17 mouse cellular contexts compared by ENCODE assay signal in genomic region chr13:90520992-90521757, GRCm38 (mm10).
DNase-seq lines count a peak whose midpoint lies in the region; ATAC-seq lines count a peak whose summit lies in the region.
"Had no signal": no experiment of that assay in that cellular context is flagged by ENCODE, and none has a peak within 500 bp of the region (broad histone marks: within the 10 kb centered on the region; RNA-seq: fewer than 3 reads in every experiment).

No protein-coding gene starts in this region.

- H3K9ac ChIP-seq in heart, embryonic 15.5 days = no peak overlapping the region
- no peak overlapping the region for H3K9ac ChIP-seq in heart, embryonic 11.5 days (ENCODE audit: low read depth, low read length)
- no peak overlapping the region for H3K9ac ChIP-seq in lung, embryonic 16.5 days (ENCODE audit: low read length)
- H3K9ac ChIP-seq in intestine, embryonic 15.5 days = no peak overlapping the region; the same call in 1 of the 2 replicates
- no peak overlapping the region for H3K9ac ChIP-seq in stomach, embryonic 16.5 days (ENCODE audit: low read length)
- H3K9ac ChIP-seq: hindbrain, embryonic 15.5 days; lung, embryonic 15.5 days had no signal

- no peaks in the 10 kb centered on the region for H3K36me3 ChIP-seq in heart, embryonic 15.5 days
- no peaks in the 10 kb centered on the region for H3K36me3 ChIP-seq in heart, embryonic 11.5 days (ENCODE audit: control insufficient read depth, insufficient read depth, low read length)
- no peaks in the 10 kb centered on the region for H3K36me3 ChIP-seq in lung, embryonic 16.5 days (ENCODE audit: control insufficient read depth, insufficient read depth, low read length)
- no peaks in the 10 kb centered on the region for H3K36me3 ChIP-seq in intestine, embryonic 15.5 days
- no peaks in the 10 kb centered on the region for H3K36me3 ChIP-seq in stomach, embryonic 16.5 days (ENCODE audit: control insufficient read depth, insufficient read depth, low read length)
- H3K36me3 ChIP-seq: hindbrain, embryonic 15.5 days; lung, embryonic 15.5 days had no signal

- H3K9me3 ChIP-seq in heart, embryonic 15.5 days (replicated peaks) = no peaks in the 10 kb centered on the region
- no peaks in the 10 kb centered on the region for H3K9me3 ChIP-seq in heart, embryonic 11.5 days (replicated peaks; ENCODE audit: control insufficient read depth, low read length)
- H3K9me3 ChIP-seq in lung, embryonic 16.5 days (ENCODE audit: control insufficient read depth, low read length) = no peaks in the 10 kb centered on the region
- no peaks in the 10 kb centered on the region for H3K9me3 ChIP-seq in intestine, embryonic 15.5 days
- no peaks in the 10 kb centered on the region for H3K9me3 ChIP-seq in stomach, embryonic 16.5 days (replicated peaks; ENCODE audit: control insufficient read depth, low read length)
- H3K9me3 ChIP-seq: hindbrain, embryonic 15.5 days; lung, embryonic 15.5 days; megakaryocyte, embryonic 14.5 days had no signal

- no peak overlapping the region for H3K4me3 ChIP-seq in heart, embryonic 15.5 days
- no peak overlapping the region for H3K4me3 ChIP-seq in heart, embryonic 11.5 days (ENCODE audit: low read depth, low read length)
- H3K4me3 ChIP-seq in lung, embryonic 16.5 days (ENCODE audit: low read length) = no peak overlapping the region
- no peak overlapping the region for H3K4me3 ChIP-seq in intestine, embryonic 15.5 days (replicated peaks)
- H3K4me3 ChIP-seq in stomach, embryonic 16.5 days (replicated peaks; ENCODE audit: low read length) = no peak overlapping the region
- H3K4me3 ChIP-seq: hindbrain, embryonic 15.5 days; left cerebral cortex, adult 2 months; lung, embryonic 15.5 days; megakaryocyte, embryonic 14.5 days had no signal

- 45% methylated on average over 4 of the region's 4 CpGs for WGBS in heart, embryonic 15.5 days
- WGBS in heart, embryonic 11.5 days (ENCODE audit: insufficient replicate concordance) = 30% methylated on average over 4 of the region's 4 CpGs
- 55% methylated on average over 4 of the region's 4 CpGs for WGBS in lung, embryonic 16.5 days
- 53% methylated on average over 4 of the region's 4 CpGs for WGBS in intestine, embryonic 15.5 days
- 52% methylated on average over 4 of the region's 4 CpGs for WGBS in stomach, embryonic 16.5 days

- no peaks in the 10 kb centered on the region for H3K27me3 ChIP-seq in heart, embryonic 15.5 days
- H3K27me3 ChIP-seq in heart, embryonic 11.5 days (ENCODE audit: control insufficient read depth, insufficient read depth, low read length) = no peaks in the 10 kb centered on the region
- no peaks in the 10 kb centered on the region for H3K27me3 ChIP-seq in lung, embryonic 16.5 days (ENCODE audit: control insufficient read depth, insufficient read depth, low read depth, low read length)
- no peaks in the 10 kb centered on the region for H3K27me3 ChIP-seq in intestine, embryonic 15.5 days (replicated peaks)
- H3K27me3 ChIP-seq in stomach, embryonic 16.5 days (ENCODE audit: control insufficient read depth, insufficient read depth, low read length) = no peaks in the 10 kb centered on the region
- H3K27me3 ChIP-seq: hindbrain, embryonic 15.5 days; lung, embryonic 15.5 days; megakaryocyte, embryonic 14.5 days had no signal

- no peak for DNase-seq in lung, postnatal 14 days
- DNase-seq in urinary bladder, postnatal 36 days (ENCODE audit: low spot score in 2 of 2) = no peak
- DNase-seq in thymus, postnatal 10 days (ENCODE audit: low spot score in 2 of 2) = no peak
- DNase-seq: B cell, adult 2 months; cerebellum, adult 11 months; liver; right cerebral cortex, postnatal 14 days had no signal

- no peak overlapping the region for H3K4me2 ChIP-seq in heart, embryonic 15.5 days
- H3K4me2 ChIP-seq in heart, embryonic 11.5 days = no peak overlapping the region
- H3K4me2 ChIP-seq in lung, embryonic 16.5 days (ENCODE audit: low read depth, low read length) = no peak overlapping the region
- H3K4me2 ChIP-seq in intestine, embryonic 15.5 days (replicated peaks) = no peak overlapping the region
- H3K4me2 ChIP-seq in stomach, embryonic 16.5 days (ENCODE audit: low read depth, low read length) = no peak overlapping the region
- H3K4me2 ChIP-seq: hindbrain, embryonic 15.5 days; lung, embryonic 15.5 days had no signal

- peaks cover 4% of the 10 kb centered on the region for H3K4me1 ChIP-seq in heart, embryonic 15.5 days (replicated peaks)
- no peaks in the 10 kb centered on the region for H3K4me1 ChIP-seq in heart, embryonic 11.5 days (ENCODE audit: control insufficient read depth, insufficient read depth, low read length)
- peaks cover 4% of the 10 kb centered on the region; the same call in 1 of the 2 replicates for H3K4me1 ChIP-seq in lung, embryonic 16.5 days (replicated peaks; ENCODE audit: control insufficient read depth, insufficient read depth, low read length)
- no peaks in the 10 kb centered on the region; the same call in 1 of the 2 replicates for H3K4me1 ChIP-seq in intestine, embryonic 15.5 days (replicated peaks)
- H3K4me1 ChIP-seq in stomach, embryonic 16.5 days (ENCODE audit: control insufficient read depth, insufficient read depth, low read length) = no peaks in the 10 kb centered on the region
- H3K4me1 ChIP-seq: hindbrain, embryonic 15.5 days had no signal

- peak overlapping the region; percentile 15; the same call in 1 of the 2 replicates for H3K27ac ChIP-seq in heart, embryonic 15.5 days
- H3K27ac ChIP-seq in heart, embryonic 11.5 days (ENCODE audit: low read depth, low read length) = no peak overlapping the region
- no peak overlapping the region for H3K27ac ChIP-seq in lung, embryonic 16.5 days (ENCODE audit: low read length)
- H3K27ac ChIP-seq in intestine, embryonic 15.5 days = 0 out of 2 replicates have a peak overlapping the region, but pooled peaks have one; percentile 51
- no peak overlapping the region for H3K27ac ChIP-seq in stomach, embryonic 16.5 days (ENCODE audit: low read length)
- H3K27ac ChIP-seq: hindbrain, embryonic 15.5 days; left cerebral cortex, adult 2 months; lung, embryonic 15.5 days had no signal

- ATAC-seq in heart, embryonic 15.5 days (replicated peaks; ENCODE audit: insufficient number of reproducible peaks, insufficient read depth, low FRiP score, low read depth) = no peak
- ATAC-seq in heart, embryonic 11.5 days (replicated peaks; ENCODE audit: insufficient number of reproducible peaks, low FRiP score, low TSS enrichment) = no peak
- ATAC-seq in lung, embryonic 16.5 days (ENCODE audit: low read depth) = peak; percentile 47
- peak; percentile 96 for ATAC-seq in intestine, embryonic 15.5 days
- ATAC-seq in stomach, embryonic 16.5 days (ENCODE audit: insufficient read depth, low FRiP score) = peak; percentile 84
- ATAC-seq: midbrain, embryonic 16.5 days had no signal

Comparison
In these comparisons a context has a peak if more than half of its experiments do, and no peak if none do; other contexts are left out.
1. H3K27ac ChIP-seq: peak in heart, embryonic 15.5 days (single experiment) and intestine, embryonic 15.5 days (single experiment); none in heart, embryonic 11.5 days (single experiment), lung, embryonic 16.5 days (single experiment) and stomach, embryonic 16.5 days (single experiment).
2. ATAC-seq: peak in lung, embryonic 16.5 days (single experiment), intestine, embryonic 15.5 days (single experiment) and stomach, embryonic 16.5 days (single experiment); none in heart, embryonic 15.5 days (single experiment) and heart, embryonic 11.5 days (single experiment).